Mouse (Mus musculus): ENCODE measurements around the gene Acta1.
A peak's percentile ranks its signal among the peaks of the same experiment; 100 is the strongest.

Acta1 gene

DNA sequence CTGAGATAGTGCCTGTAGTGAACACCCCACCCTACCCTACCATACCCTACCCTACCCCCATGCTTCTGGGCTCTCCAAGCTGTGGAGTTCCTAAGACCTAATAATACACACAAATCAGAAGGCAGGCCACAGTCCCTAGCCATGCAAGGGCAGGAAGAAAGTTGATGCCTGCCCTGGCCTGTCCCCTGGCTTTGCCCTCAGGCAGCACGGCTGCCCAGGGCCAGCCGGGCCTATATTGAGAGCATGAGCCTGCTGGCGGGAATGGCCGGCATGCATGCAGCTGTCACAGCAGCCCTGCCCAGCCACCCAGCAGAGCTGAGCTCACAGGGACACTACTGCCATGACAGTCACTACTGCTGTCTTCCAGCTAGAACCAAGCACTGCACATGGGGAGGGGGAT is 11.5 kb downstream of the Acta1 start:
- no peak for DNase-seq (ENCODE audit: low read depth, low spot score)

DNA sequence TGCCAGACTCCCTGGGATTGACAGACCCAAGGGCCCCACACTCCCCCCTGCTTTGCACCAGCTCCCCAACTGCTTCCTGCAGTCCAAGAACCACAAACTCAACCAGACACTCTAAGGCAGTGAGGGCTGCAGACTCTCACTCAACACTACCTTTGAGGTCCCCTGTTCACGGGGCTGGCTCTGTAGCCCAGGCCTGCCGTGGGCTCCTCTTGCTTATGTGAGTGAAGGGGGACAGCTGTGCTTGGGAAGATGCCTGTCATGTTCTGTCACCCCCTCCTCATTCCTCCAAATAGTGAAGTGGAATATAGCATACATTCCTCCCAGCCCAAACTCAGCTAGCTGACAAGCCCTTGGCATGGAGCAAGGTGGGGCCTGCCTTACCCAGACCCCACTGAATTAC is 12.1 kb downstream of the Acta1 start:
- no peak for DNase-seq (ENCODE audit: low read depth, low spot score)

DNA sequence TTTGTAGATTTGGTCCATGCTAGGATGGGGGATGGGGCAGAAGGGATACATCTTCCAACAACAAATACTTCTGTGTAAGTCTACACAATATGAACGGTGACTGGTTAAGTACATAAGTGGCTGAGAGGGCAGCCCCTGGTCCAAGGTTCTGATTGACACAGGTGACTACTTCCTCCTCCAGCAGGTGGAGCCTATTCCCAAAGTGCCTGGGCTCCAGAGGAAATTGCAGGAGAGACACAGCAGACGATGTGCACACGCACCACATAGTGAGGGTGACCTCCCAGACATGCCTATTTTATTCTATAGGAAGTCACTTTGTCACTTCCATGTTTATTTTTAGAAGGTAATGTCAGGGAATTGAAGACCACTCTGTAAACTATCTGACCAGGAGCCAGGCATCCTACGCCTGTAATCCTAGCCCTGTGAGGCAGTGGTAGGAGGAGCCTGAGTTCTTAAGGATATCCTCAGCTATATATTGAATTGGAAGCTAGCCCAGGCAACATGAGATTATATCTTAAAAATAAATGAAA is 13.7 kb downstream of the Acta1 start:
- DNase-seq (ENCODE audit: low read depth, low spot score) = peak; percentile 58

DNA sequence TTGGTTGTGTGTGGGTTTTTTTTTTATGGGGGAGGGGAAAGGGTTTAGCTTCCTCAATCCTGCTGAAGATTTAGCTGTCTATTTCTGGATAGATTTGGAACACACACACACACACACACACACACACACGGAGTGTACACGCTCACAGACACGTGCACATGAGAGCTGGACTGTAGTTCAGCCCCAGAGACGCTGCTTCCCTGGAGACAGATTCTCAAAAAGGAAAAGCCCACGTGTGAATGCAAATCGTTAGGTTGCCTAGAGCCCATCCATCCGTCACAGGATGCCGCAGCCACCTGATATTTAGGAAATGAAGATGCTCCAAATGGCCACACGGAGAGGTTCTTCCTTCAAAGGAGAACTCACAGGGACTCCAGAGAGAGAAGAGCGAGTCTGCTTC is 14.3 kb downstream of the Acta1 start:
- peak; percentile 92 for DNase-seq (ENCODE audit: low read depth, low spot score)

DNA sequence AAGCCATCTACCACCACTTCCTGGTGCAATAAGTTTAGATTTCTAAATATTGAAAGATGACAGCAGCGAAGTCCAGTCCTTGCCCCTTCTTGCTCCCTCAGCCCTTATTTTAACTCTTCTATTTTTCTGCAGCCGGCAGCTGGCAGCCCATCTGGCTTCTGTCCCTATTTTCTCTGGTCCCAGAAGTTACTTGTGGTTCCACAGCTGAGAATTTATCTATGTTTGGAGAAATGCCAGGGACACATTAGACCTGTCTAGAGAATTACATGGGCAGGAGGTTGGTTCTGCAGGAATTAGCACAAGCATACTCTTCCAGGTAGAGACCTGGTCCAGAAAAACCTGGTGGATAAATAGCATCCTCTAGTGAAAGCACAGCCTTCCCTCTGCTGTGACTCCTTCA is 16.7 kb downstream of the Acta1 start:
- DNase-seq (ENCODE audit: low read depth, low spot score) = peak; percentile 69

DNA sequence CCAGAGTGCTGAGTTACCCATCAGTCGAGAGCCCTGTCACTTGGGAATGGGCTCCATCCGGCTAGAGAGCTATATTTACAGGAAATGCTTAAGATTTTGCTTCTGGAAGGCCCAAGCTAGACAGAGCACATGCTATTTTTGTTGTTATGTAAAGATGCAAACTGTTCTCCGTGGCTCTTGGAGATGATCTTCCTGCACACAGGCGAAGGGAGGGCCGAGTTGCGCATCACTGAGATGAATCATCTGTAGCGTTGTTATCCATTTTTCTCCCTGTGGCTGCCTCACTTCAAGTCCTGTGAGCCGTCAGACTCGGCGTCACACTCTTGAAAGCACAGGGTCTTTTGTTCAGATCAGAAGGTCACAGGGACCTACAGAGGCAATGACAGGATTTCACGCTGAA is 20.2 kb downstream of the Acta1 start:
- peak; percentile 87 for DNase-seq (ENCODE audit: low read depth, low spot score)

DNA sequence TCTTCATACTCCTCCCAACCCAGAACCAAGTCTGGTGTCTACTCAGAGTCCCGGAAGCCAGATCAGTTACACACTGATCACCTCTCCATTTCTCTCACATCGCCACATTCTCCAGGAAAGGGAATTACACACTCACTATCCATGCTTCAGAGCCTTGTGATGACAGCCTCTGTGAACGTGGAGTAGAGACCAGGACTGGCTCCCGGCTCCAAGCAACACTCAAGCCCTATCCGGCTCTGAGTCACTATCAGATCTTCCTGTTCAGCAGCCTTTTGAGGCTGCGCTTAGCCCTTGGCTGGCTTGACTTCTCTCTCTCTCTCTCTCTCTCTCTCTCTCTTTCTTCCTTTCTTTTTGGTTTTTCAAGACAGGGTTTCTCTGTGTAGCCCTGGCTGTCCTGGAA is 21.2 kb downstream of the Acta1 start:
- DNase-seq (ENCODE audit: low read depth, low spot score) = peak; percentile 41

DNA sequence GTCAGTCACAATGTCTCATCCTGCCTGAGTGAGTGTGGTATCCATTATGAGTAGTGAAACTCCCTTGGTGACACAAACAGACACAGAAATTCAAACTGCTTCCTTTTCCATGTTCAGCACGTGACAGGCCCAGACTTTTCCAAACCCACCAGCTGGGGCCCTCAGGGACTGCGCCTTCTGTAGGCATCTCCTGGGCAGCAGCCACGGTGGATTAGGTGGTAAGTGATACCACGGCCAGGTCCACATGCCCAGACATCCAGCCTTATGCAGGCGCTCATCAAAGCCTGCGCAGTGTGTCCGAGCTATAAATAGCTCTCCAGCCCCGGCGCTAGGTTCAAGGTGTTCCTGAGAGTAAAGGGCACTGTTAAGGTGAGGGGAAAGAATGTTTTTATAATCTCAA is 22.5 kb downstream of the Acta1 start:
- no peak for DNase-seq (ENCODE audit: low read depth, low spot score)

DNA sequence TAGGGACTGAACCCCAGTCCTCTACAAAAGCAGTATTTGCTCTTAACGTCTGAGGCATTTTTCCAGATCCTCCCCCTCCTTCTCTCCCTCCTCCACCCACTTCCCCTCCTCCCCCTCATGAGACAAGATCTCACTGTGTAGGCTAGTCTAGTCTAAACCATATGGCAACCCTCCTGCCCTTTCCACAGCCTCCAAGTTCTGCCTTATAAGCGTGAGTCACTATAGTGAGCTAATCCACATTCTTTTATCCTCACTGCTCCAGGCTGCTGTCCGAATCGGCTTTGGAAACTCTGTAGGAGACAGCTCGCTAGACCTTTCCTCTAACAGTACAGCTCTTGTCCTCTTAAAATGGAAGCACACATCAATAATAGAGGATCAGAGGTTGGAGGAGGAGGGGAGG is 27.6 kb downstream of the Acta1 start:
- DNase-seq (ENCODE audit: low read depth, low spot score) = peak; percentile 84

DNA sequence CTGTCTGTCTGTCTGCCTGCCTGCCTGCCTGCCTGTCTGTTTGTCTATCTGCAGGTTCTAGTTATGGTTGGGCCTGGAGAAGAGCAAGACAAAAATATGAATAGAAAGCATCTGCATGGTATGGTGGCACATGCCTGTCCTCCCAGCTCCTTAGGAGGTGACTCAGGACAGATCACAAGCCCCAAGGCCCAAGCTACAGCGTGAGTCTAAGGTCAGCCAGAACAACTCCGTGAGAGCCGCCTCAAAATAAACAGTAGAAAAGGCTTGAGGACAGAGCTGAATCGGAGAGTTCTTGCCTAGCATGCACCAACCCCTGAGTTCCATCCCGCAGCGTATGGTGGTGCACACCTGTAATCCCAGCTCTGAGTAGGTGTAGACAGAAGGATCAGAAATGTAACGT is 28.8 kb downstream of the Acta1 start:
- no peak for DNase-seq (ENCODE audit: low read depth, low spot score)

DNA sequence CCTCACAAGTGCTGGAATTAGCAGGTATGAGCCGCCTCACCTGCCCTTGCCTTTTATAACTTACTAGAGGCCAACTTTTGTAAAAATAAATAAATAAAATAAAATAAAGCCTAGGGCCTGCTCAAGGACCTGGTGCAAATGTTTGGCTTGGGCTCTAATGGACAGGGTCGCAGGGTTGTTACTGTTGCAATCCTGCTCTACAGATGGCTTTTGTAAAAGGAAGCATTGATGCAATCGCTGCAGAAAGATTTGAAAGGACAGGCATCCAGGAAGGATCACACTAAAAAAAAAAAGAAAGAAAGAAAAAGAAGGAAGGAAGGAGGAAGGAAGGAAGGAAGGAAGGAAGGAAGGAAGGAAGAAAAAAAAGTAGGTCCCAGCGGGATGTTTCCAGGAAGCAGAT is 34.2 kb downstream of the Acta1 start:
- no peak for DNase-seq (ENCODE audit: low read depth, low spot score)

DNA sequence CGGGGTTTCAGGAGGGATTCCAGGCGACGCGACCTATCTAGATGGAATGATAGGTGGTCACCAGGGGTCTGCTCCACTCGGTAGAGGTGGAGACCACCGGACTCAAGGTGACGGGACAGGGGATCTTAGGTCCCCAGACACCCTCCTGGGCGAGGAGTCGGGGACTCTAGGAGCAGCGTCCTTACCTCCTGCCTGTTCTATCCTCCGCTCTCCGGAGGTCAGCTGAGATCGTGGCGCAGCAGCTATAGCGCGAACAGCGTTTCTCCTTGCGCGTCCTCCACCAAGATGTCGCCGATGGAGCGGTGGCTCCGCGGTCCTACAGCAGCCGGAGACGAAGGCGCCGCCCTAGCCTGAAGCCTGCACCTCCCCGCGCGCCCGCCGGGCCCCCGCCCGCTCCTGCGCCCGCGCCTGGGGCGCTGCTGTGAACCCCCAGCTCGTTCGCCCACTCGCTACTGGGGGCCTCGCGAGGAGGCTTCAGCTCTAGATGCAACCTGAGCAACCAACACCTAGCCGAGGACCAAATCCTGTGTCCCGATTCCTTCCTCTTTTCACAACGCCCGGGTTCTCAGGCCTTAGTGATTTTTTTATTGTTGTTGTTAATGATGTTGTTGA is 34.8 kb downstream of the Acta1 start, which contains the start of gene Ccsap:
TSS of gene Ccsap (minus strand) at position 562 of the 612 bp plus-strand sequence.
- DNase-seq (ENCODE audit: low read depth, low spot score) = peak; percentile 83

DNA sequence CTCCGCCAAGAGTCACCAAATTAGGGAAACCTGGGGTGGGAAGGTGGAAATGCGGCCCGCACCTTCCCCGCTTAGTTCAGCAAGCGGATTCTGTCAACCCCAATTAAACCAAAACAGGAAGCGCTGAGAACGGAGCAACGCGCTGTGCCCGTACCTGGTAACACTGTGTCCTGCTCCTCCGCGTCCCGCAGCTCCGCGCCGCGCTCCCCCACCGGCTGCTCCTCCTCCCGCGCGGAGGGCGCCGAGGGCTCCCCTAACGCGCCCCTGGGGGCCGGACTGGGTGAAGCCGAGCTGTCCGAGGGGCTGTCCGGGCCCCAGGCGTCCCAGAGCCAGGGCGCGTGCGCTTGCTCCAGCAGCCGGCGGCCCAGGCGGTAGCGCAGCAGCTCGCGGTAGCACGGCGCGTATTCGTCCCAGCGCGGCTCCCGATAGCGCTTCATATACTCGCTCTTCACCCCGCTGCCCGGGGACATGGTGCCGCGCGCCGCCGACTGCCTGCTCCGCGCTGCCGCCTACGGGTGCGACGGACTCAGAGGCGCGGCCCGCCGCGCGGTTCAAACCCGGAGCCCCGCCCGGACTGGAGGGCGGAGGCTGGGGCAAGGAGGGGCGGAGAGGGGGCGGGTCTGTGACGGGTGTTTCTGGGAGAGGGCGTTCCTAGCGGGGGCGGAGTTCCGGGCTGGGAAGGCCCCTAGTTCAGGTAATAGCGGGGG is 35.5 kb downstream of the Acta1 start:
- DNase-seq (ENCODE audit: low read depth, low spot score) = peak; percentile 98

DNA sequence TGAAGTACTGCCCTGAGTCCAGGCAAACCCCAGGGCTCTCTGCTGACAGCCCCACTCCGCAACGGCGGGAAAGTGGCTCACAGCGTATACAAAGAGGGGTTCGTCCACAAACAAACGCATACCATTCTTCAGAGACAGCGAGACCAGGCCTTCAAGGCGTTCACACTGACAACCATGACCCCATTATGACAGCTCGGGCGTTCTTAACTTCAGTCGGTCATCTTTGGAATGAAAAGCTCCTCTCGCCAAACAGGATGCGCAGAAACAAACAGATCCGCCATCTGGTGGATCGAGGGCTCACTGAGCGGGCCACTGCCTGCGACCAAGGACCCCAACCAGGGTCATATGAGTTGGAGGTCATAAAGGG is 36.0 kb downstream of the Acta1 start:
- peak; percentile 68 for DNase-seq (ENCODE audit: low read depth, low spot score)

DNA sequence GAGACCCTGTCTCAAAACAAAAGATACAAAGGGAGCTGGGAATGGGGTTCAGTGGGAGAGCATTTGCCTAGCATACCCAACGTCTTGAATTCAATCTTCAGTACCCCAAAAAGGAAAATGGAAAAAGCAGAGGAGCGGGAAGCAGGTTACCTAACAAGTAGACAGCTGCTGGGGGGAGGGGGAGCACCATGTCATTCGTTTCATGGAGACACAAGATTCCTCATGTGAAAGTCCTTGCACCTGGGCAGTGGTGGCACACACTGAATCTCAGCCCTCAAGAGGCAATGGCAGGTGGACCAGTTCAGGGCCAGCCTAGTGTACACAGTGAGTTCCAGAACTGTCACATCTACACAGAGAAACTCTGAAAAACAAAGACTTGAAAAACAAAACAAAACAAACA is 37.2 kb downstream of the Acta1 start:
- DNase-seq (ENCODE audit: low read depth, low spot score) = peak; percentile 62

DNA sequence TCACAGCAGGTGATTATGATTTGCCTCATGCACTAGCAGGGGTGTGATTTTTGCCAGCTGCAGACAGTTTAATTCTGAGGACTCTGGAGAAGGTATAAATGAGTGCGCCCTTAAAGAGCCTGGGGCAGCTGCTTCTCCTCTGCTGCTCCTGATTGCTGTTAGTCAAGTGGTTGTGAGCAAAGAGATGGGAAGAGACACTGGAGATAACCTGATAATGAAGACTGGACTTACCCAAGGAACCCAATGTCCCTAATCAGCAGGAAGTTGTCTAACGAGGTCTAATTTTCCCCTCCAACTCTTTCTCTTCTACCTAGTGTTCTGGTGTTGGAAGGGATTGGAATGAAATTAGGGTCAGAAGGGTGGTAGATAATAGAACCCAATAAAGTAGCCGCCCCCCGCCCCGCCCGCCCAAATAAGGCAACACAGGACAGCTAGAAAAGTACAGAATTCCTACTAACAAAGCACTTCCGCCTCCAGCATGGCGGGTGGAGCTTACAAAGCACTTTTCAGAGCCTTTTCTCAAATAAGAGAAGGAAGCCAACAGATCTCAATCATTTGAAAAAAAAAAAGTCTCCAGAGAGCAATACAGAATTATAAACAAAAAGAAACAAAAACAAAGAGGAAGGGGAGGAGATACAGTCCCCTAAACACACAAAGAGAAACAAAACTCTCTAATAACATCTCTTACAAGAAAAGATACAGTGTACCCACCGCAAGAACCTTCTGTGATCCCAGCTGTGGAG is 39.6 kb downstream of the Acta1 start:
- DNase-seq (ENCODE audit: low read depth, low spot score) = no peak

DNA sequence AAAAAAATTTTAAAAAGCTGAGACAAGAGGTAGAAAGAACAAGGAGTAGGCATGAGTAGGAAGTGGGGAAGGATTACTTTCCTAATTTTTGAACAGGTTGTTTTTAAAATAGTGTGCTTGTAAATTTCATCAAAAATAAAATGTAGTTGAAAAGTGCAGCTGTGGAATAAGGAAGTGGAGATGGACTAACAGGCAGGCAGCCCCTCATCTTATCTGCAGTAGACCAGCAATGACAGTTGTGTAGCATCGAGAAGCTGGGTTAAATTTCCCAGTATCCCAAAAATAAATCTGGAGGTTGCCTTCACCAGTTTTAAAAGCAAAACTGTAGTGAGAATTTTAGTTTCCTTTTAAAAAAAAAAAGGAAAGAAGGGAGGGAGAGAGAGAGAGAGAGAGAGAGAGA is 40.3 kb downstream of the Acta1 start:
- no peak for DNase-seq (ENCODE audit: low read depth, low spot score)

DNA sequence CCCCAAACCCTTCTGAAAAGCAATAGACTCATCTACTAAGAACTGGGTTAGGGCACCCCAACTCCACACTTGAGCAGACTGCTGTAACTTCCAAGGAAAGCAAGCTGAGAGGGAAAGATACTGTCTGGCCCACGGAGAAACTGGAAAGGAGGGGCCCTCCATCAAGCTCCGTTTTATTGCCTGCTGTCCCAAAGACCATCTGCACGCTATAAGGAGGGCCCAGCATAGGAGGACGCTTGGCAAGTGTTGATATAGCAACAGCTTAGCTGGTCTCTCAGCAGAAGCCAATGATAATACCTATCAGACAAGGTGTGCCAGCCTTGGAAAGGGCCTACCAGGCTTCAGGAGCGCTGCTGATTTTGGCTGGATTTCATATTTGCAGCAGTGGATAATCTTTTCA is 43.0 kb downstream of the Acta1 start:
- peak; percentile 72 for DNase-seq (ENCODE audit: low read depth, low spot score)

DNA sequence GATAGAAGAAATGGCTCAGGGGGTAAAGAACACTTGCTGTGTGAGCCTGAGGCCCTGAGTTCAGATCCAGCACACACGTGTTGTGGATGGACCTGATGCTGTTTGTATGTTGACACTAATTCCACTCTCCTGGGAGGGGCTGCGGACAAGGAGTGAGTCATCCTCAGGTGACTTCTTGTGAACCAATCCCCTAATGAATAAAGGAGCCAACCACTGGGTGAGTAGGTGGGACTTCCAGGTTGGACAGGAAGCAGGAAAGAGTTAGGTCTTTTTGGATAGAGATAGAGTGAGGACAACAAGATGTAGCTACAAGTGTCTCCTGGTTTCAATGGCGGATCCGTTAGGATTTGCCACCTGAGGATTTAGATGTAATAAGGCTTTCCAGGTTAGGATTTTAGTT is 45.2 kb downstream of the Acta1 start:
- DNase-seq (ENCODE audit: low read depth, low spot score) = no peak

DNA sequence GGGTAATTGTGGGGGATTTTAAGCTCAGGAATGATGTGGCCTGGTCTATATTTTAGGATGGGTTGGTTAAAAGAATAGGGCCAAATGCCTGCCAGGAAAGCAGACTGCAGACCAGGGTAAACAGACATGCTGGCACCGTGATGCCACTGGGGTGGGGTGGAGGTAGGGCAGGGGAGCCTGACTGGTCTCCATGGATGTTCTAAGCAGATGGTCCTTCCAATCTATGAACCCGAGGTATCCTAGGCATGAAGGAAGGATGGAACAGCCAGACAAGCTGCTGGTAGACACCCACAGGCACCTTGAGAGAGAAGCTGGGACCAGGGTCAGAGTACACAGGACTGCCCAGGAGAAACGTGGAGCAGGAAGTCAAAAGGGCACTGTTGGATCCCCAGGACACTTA is 47.0 kb downstream of the Acta1 start:
- DNase-seq (ENCODE audit: low read depth, low spot score) = peak; percentile 80

DNA sequence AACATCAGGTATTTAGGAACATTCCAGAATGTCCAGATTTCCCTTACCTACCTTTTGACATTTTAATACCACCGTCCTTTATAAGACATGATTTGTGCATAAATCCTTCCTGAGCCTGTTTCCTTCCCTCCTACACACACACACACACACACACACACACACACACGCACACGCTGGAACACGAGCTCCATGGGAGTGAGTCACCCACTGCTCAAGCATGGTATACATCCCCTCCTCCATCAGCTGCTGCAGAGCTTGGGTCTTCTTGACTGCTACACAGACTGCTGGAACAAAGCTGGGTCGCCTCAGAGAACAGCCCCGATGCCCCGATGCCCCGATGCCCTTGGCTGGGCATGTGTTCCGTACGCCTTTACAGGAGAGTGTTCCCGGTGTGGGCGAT is 48.0 kb downstream of the Acta1 start:
- DNase-seq (ENCODE audit: low read depth, low spot score) = peak; percentile 93

DNA sequence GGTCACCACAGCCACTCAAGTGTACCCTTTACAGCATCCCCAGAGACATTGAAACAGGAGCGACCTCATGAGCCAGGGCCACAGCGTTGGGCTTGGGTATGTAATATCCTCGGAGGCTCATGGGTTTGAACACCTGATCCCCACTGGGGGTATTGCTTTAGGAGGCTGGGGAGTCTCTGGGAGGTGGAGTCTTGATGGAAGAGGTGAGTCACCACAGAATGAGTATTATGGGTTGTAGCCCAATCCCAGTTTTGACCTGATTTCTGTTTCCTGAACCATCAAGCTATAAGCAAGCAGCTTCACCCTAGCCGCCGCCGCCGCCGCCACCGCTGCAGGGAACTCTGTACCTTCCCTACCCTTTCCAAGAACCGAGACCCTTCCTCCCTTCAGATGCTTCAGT is 48.6 kb downstream of the Acta1 start:
- peak; percentile 75 for DNase-seq (ENCODE audit: low read depth, low spot score)

DNA sequence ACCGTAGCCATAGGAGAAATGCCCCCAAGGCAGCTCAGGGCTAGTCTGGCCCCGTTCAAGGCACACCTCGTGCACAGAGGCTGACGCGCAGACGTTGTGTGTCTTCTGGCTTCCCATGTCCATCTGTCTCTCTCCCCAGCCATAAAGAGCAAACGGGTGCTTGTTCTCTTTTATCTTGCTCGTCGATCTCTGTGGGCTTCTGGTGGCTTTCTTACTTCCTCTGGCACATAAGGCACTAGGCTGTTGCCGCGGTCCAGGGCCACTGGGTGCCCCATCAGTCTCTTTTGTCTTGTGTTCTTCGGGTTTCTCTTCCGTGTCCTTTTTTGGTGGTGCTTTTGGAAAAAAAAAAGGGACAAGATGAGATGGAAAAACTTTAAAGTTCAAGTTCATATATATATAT is 49.4 kb downstream of the Acta1 start:
- DNase-seq (ENCODE audit: low read depth, low spot score) = no peak

Data from brain, adult 2 months (tissue).